Mouse (Mus musculus) forebrain, embryonic 12.5 days (tissue): ENCODE data around the gene Sgca. TPM values are rescaled to one million over a fixed set of nuclear protein-coding genes. Genes with fewer than 3 reads are reported as not detected.
"Not testable (repeated sequence)": the region's sequence is repeated elsewhere in the genome, so short reads cannot be mapped to it uniquely, and the experiment has no call there.

Experiments
- ATAC-seq: fragments of 200-750 bp; cut with Nextera tagmentation; 2 replicates; pipeline ENCODE4 v1.8.0; 2017; ENCODE audit warnings: moderate TSS enrichment; ENCODE audit not compliant: low FRiP score
- H3K27ac ChIP-seq: fragments of 300-500 bp; sonication (generic); 2 replicates; pipeline ENCODE4 v1.5.1; 2016; ENCODE audit warnings: mild to moderate bottlenecking
- H3K27me3 ChIP-seq: fragments of 300-500 bp; sonication (generic); 2 replicates; pipeline ENCODE4 v1.6.1; 2016; ENCODE audit warnings: mild to moderate bottlenecking
- H3K36me3 ChIP-seq: fragments of 300-500 bp; sonication (generic); replicated peaks from 2 replicates; pipeline ENCODE4 v1.6.1; 2016; ENCODE audit warnings: mild to moderate bottlenecking
- H3K4me1 ChIP-seq: fragments of 300-500 bp; sonication (generic); 2 replicates; pipeline ENCODE4 v1.6.1; 2016
- H3K4me2 ChIP-seq: fragments of 300-500 bp; sonication (generic); 2 replicates; pipeline ENCODE4 v1.6.1; 2016; ENCODE audit warnings: mild to moderate bottlenecking, moderate library complexity
- H3K4me3 ChIP-seq: fragments of 300-500 bp; sonication (generic); replicated peaks from 2 replicates; pipeline ENCODE4 v1.5.1; 2016; ENCODE audit warnings: mild to moderate bottlenecking
- H3K9ac ChIP-seq: fragments of 300-500 bp; sonication (generic); 2 replicates; pipeline ENCODE4 v1.6.1; 2016; ENCODE audit warnings: mild to moderate bottlenecking
- H3K9me3 ChIP-seq: fragments of 300-500 bp; sonication (generic); 2 replicates; pipeline ENCODE4 v1.6.1; 2016
- WGBS: fragments of 180-500 bp; shearing (Covaris S2); methylation state at CpG from one replicate; pipeline ENCODE4 v1.1.7; 2016; 5-methylcytosine and 5-hydroxymethylcytosine counted together
- polyA plus RNA-seq: library from polyadenylated mRNA; unstranded; fragments of >200 nt; fragmentation: Nextera tagmentation; extraction: Ambion mirVana; gene quantifications from 2 replicates; pipeline ENCODE4 v1.2.1, GENCODE M21; 2016

Gene Sgca
- polyA plus RNA-seq, result not detected in 2 replicates

DNA sequence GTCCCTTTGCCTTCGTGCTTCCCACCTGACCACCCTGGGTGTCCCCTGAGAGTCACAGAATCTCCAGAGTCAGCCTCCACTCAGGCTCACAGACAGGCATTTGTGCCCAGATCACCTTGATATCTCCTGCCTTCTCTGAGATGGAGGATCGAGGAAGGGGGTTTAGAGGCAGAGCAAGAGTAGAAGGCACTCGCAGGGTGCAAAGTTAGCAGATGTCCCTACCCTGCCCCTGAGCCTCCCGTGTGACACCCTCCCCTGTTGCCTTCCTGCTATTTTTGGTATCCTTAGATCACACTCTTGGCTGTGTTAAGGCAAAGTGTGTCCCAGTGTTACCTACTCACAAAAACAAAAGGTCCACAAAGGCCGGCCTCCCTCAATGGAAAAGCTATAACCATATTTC, at the start of gene Sgca:
Gene Sgca, minus strand, starts transcription at position 129 of the 400 bp plus-strand sequence.
- Histone ChIP-seq H3K9me3 (no peaks in the 10 kb centered on the region), H3K9ac (no peak within 1 kb of the TSS), H3K27me3 (peaks cover 4% of the 10 kb centered on the region; the same call in 1 of the 2 replicates), H3K36me3 (no peaks in the 10 kb centered on the region), H3K4me1 (peaks cover 22% of the 10 kb centered on the region), H3K4me2 (no peak within 1 kb of the TSS), H3K27ac (no peak within 1 kb of the TSS), H3K4me3 (no peak within 1 kb of the TSS)
- 78% methylated on average over 5 of the region's 5 CpGs for WGBS
- no peak for ATAC-seq

GRCm38 (mm10) chr11:95025227-95026012, 49.3 kb upstream of the Sgca start:
- peaks cover 9% of the 10 kb centered on the region for H3K4me1 ChIP-seq
- no peak for ATAC-seq
- H3K27ac ChIP-seq, result no peak overlapping the region
- H3K9me3 ChIP-seq, result no peaks in the 10 kb centered on the region
- H3K27me3 ChIP-seq, result 0 out of 2 replicates have a peak, but pooled peaks cover 3% of the 10 kb centered on the region
- 93% methylated on average over 11 of the region's 11 CpGs for WGBS
- H3K36me3 ChIP-seq, result peaks cover 61% of the 10 kb centered on the region
- H3K4me3 ChIP-seq, result no peak overlapping the region
- no peak overlapping the region for H3K9ac ChIP-seq
- H3K4me2 ChIP-seq, result no peak overlapping the region

DNA sequence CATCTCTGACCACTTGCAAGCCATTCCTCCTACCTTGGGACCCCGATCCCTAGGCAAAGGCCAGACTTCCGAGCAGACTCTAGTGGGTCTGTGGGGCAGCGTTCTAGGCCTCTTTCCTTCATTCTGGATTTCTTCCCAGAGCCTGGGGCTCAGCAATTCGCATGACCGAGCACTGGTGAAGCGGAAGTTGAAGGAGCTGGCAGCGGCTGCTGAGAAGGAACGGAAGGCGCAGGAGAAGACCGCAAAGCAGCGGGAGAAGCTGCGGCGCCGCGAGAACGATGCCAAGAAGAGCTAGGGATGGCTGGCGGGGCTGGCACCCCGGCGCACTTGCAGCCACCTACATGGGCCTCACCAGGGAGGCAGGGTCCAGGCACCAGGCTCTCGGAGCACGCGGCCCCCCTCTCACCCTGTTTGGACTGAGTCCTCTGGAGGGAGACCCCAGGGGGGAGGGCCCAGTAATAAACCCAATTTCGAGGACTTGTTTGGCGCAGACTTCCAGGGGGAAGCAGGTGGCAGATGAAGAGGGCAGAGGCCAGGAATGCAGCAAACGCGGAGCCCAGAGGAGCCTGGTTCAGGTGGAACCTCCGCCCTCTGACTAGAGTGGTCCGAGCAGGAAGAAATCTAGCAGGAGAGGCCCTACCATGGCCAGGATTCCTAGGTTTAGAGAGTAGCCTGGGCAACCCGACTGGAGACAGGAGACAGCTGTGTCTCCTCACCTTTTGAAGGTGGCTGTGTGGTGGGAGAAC, 48.5 kb upstream of the Sgca start:
- Histone ChIP-seq H3K27ac (peak overlapping the region; percentile 27), H3K9me3 (no peaks in the 10 kb centered on the region), H3K36me3 (peaks cover 69% of the 10 kb centered on the region), H3K9ac (no peak overlapping the region), H3K27me3 (0 out of 2 replicates have a peak, but pooled peaks cover 3% of the 10 kb centered on the region), H3K4me2 (no peak overlapping the region), H3K4me1 (peaks cover 9% of the 10 kb centered on the region), H3K4me3 (no peak overlapping the region)
- no peak for ATAC-seq
- WGBS, result 64% methylated on average over 29 of the region's 29 CpGs

GRCm38 (mm10) chr11:95023481-95023880, 47.4 kb upstream of the Sgca start:
- no peaks in the 10 kb centered on the region for H3K9me3 ChIP-seq
- 96% methylated on average over 9 of the region's 9 CpGs for WGBS
- H3K4me1 ChIP-seq, result peaks cover 8% of the 10 kb centered on the region
- 0 out of 2 replicates have a peak, but pooled peaks cover 3% of the 10 kb centered on the region for H3K27me3 ChIP-seq
- no peak overlapping the region for H3K4me2 ChIP-seq
- H3K36me3 ChIP-seq, result peaks cover 80% of the 10 kb centered on the region
- ATAC-seq, result no peak
- H3K9ac ChIP-seq, result no peak overlapping the region
- H3K27ac ChIP-seq, result no peak overlapping the region
- H3K4me3 ChIP-seq, result no peak overlapping the region

GRCm38 (mm10) chr11:95022237-95022992, 46.3 kb upstream of the Sgca start:
- no peak overlapping the region for H3K4me2 ChIP-seq
- H3K9ac ChIP-seq, result no peak overlapping the region
- H3K4me1 ChIP-seq, result no peaks in the 10 kb centered on the region
- H3K36me3 ChIP-seq, result peaks cover 89% of the 10 kb centered on the region
- H3K27me3 ChIP-seq, result no peaks in the 10 kb centered on the region
- ATAC-seq, result no peak
- no peak overlapping the region for H3K27ac ChIP-seq
- H3K9me3 ChIP-seq, result no peaks in the 10 kb centered on the region
- WGBS, result 84% methylated on average over 10 of the region's 10 CpGs
- H3K4me3 ChIP-seq, result no peak overlapping the region

DNA sequence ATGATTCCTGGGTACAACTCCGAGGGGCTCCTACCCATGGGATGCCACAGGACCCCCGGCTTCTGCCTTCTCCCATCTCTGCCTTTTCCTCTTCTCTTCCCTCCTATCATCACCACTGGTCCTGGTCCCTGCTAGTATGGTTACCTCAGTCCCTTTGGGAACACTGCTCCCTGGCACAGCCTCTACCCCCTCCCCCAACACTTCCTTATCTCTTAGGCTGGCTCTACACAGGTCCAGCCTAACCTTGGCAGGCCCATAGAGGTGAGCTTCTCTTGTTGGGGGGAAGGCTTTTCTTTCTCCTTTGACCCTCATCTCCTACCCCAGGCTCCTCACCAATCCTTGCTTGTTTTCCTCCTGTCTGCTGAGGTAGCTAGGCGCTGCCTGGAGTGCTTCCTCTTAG, 39.4 kb upstream of the Sgca start:
- Histone ChIP-seq H3K27ac (no peak overlapping the region), H3K4me1 (peaks cover 46% of the 10 kb centered on the region)

DNA sequence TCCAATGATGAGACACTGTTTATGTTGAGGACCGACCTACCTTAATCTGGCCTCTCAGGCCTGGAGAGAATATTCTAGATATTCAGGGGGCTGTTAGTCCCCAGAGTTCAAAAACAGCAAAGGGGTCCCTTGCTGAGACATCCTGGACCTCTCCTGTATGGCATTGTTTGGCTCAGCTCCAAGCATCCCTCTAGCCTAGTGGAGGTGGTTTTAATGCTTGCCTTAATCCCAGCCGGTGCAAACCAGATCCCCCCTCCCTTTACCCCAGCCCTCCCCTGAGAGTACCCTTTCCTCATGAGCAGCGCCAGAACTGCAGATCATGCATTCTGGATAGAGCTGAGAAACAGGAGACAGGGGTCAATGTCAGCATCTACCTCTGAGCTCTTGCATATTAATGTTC, 36.4 kb upstream of the Sgca start:
- H3K27ac ChIP-seq, result peak overlapping the region; percentile 51
- H3K4me1 ChIP-seq, result peaks cover 67% of the 10 kb centered on the region
- H3K4me2 ChIP-seq, result peak overlapping the region; percentile 68
- peak overlapping the region; percentile 99; the same call in 1 of the 2 replicates for H3K9ac ChIP-seq
- peaks cover 39% of the 10 kb centered on the region for H3K36me3 ChIP-seq
- WGBS, result 32% methylated on average over 3 of the region's 3 CpGs
- no peaks in the 10 kb centered on the region for H3K9me3 ChIP-seq
- no peaks in the 10 kb centered on the region for H3K27me3 ChIP-seq
- no peak for ATAC-seq
- peak overlapping the region; percentile 82 for H3K4me3 ChIP-seq

More for the DNA sequence above, 39.4 kb upstream of the Sgca start:
- peaks cover 67% of the 10 kb centered on the region for H3K36me3 ChIP-seq
- H3K9ac ChIP-seq, result no peak overlapping the region
- 76% methylated on average over 3 of the region's 3 CpGs for WGBS
- H3K4me3 ChIP-seq, result no peak overlapping the region
- no peaks in the 10 kb centered on the region for H3K27me3 ChIP-seq
- H3K4me2 ChIP-seq, result no peak overlapping the region
- H3K9me3 ChIP-seq, result no peaks in the 10 kb centered on the region
- ATAC-seq, result no peak

DNA sequence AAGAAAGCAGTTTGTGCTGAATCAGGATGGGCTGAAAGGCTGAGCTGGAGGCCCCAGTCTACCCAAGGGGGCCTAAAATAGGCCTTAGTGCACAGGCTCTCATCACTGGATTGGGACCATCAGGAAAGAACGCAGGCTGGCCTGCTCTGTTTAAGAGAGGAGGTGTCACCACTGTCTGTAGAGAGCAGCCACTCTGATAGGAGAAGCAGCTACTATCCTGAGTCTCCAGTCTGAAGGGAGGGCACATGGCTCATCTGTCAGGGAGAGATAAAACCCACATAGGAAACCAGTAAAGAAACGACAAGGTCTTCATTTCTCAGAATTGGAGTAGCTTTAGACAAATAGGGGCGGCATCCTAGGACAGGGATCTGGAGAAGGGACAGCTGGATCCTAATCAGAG, 35.9 kb upstream of the Sgca start:
- H3K4me1 ChIP-seq, result peaks cover 71% of the 10 kb centered on the region
- H3K9ac ChIP-seq, result peak overlapping the region; percentile 99
- no peak for ATAC-seq
- 67% methylated on average over 3 of the region's 3 CpGs for WGBS
- no peaks in the 10 kb centered on the region for H3K27me3 ChIP-seq
- H3K9me3 ChIP-seq, result no peaks in the 10 kb centered on the region
- H3K36me3 ChIP-seq, result peaks cover 35% of the 10 kb centered on the region
- H3K27ac ChIP-seq, result peak overlapping the region; percentile 51
- H3K4me2 ChIP-seq, result peak overlapping the region; percentile 68
- H3K4me3 ChIP-seq, result peak overlapping the region; percentile 82

- Histone ChIP-seq H3K27me3 (no peaks in the 10 kb centered on the region), H3K4me3 (peak overlapping the region; percentile 82), H3K4me1 (peaks cover 75% of the 10 kb centered on the region), H3K36me3 (peaks cover 28% of the 10 kb centered on the region), H3K4me2 (peak overlapping the region; percentile 68), H3K9ac (peak overlapping the region; percentile 99), H3K27ac (peak overlapping the region; percentile 51), H3K9me3 (no peaks in the 10 kb centered on the region)
- no peak for ATAC-seq
- 47% methylated on average over 1 of the region's 1 CpGs for WGBS
These were observed 35.3 kb upstream of the Sgca start for GRCm38 (mm10) chr11:95011416-95011815.

DNA sequence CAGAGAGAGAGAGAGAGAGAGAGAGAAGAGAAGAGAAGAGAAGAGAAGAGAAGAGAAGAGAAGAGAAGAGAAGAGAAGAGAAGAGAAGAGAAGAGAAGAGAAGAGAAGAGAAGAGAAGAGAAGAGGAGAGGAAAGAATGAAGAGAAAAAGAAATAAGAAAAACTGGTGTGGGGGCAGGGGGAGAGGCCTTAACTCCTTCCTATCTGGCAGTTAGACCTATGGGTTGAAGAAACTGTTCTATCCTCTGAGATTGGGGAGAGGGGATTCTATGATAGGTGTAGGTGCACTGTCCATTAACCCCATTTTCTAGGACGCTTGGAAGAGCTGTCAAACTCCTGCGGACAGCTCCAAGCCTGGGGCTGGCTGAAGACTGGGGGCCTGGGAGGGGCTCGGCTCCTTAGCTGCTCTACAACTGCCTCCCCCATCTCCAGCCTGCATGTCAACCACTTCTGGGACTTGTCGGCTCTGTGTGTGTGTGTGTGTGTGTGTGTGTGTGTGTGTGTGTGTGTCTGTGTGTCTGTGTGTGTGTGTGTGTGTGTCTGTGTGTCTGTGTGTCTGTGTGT, 34.8 kb upstream of the Sgca start:
- ATAC-seq, H3K9me3 ChIP-seq, H3K27me3 ChIP-seq: not testable (repeated sequence)
- peak overlapping the region; percentile 82 for H3K4me3 ChIP-seq
- peak overlapping the region; percentile 99 for H3K9ac ChIP-seq
- H3K27ac ChIP-seq, result peak overlapping the region; percentile 98; the same call in 1 of the 2 replicates
- H3K4me2 ChIP-seq, result peak overlapping the region; percentile 68
- H3K36me3 ChIP-seq, result peaks cover 24% of the 10 kb centered on the region
- H3K4me1 ChIP-seq, result peaks cover 78% of the 10 kb centered on the region
- WGBS, result 12% methylated on average over 3 of the region's 4 CpGs

DNA sequence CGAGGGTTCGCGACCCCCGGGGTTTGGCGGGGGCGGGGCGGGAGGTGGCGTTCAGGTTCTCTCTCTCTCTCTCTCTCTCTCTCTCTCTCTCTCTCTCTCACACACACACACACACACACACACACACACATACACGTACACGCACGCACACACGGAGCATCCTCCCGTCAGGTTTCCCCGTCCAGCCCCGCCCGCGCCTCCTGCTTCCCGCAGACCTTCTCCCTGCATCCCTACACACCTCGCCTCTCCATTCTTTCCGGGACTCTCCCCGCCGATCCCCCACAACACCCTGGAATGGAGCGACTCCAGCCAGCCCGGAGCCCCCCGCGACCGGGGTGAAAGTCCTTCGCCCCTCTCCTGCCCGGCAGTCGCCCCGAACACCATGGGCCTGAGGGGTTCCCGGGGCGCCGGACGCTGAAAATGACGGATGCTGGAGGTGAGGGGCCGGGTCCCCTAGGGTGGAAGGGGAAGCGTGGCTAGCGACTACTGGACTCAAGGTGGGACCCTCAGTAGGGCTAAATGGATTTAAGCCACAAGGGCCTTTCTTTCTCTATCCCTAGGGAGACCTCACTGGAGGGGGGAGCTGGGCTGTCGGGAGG, 34.1 kb upstream of the Sgca start:
- ATAC-seq, result peak; percentile 54
- Histone ChIP-seq H3K9me3 (no peaks in the 10 kb centered on the region), H3K36me3 (peaks cover 24% of the 10 kb centered on the region), H3K9ac (peak overlapping the region; percentile 99), H3K4me1 (peaks cover 81% of the 10 kb centered on the region), H3K27ac (peak overlapping the region; percentile 98), H3K27me3 (no peaks in the 10 kb centered on the region), H3K4me3 (peak overlapping the region; percentile 82), H3K4me2 (peak overlapping the region; percentile 68)
- WGBS, result under 1% methylated on average over 34 of the region's 40 CpGs
